Mouse (Mus musculus) stomach, postnatal 0 days (tissue): ENCODE measurements around the gene Dlgap4.
A peak's percentile ranks its signal among the peaks of the same experiment; 100 is the strongest.

Experiments used
- CTCF ChIP-seq: IDR thresholded peaks from 2 replicates; pipeline ENCODE4 v1.5.1; 2016; ENCODE audit warnings: antibody characterized with exemption, low read depth, mild to moderate bottlenecking, moderate library complexity
- EP300 ChIP-seq: optimal IDR thresholded peaks from 2 replicates; pipeline ENCODE3; 2016; ENCODE audit warnings: antibody characterized with exemption

DNA sequence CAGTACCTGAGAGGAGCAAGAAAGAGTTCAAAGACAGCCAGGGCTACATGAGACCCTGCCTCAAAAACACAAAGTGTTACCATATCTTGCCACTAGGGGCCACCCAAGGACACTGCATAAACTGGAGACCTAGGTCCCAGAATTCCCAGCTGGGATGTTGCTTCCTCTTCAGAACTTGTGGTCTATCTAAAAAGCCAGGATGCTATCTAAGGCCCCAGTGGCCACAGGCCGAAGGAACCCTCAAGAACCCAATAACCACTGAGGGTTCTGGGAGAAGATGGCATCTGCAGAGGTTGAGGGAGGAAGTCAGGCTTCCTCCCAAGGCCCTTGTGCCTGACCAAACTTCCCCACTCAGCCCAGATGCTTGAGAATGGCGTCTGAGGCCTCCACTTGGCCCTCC lies 196.1 kb downstream of the Dlgap4 start:
- TF ChIP-seq CTCF (peak; percentile 92), EP300 (no peak)
